Mouse (Mus musculus): ENCODE results near the gene Slc35g1.

Gene Slc35g1

DNA sequence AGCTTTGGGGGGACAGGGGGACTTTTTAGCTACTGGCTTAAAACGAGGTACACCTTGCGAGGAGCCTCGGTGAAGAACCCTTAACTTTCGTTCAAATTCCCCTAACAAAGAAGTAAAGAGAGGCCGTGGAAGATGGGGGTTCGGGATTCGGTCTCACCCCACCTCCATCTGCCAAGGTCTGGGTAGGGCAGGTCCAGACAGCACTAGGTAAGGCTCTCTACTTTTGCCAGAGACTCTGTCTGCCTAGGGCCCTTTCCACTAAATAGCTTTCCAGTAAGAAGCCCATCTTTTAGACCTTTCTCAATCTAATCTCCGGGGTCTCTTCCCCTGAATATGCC lies 822 bp downstream of the Slc35g1 start:
- no peak for DNase-seq

DNA sequence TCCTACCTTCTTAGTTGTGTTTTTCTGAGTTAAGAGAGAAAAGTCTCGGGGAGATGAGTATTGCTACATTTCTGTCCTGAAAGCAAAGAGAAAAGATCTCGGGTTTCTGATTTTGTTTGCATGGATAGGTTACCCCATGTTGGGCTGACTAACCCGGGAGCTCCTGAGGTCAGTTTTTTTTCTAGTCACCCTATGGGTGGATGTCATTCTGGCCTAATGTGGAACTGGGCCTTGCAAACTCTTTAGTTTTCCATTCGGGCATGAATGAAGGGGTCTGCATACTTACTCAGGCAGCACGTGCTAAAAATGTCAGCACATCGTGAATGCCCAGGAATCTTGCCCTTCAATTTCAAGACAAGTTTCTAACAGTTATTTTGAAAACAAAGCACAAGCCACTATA lies 1.2 kb downstream of the Slc35g1 start:
- no peak for DNase-seq

DNA sequence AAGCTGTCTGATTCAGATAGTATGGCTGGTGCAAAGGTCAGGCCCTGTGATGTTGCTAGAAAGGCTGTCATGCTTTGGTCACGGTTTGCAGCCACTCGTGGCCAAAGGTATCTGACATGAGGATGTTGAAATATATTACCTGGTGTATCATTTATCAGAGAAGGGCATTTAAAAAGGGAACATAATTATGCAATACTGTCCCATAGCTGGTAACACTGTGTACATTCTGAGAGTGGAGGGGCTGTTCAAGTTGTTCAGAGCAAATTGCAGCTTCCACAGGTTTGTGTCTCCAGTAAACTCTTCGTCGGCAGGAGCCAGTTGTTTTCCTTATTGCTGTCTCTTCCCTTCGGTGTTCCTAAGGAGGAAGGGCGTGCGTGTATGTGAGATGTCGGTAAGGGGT lies 3.2 kb downstream of the Slc35g1 start:
- no peak for DNase-seq

- no peak for DNase-seq
These were observed 5.1 kb downstream of the Slc35g1 start for GRCm38 (mm10) chr19:38400851-38401250.

- no peak for DNase-seq
These were observed 5.6 kb downstream of the Slc35g1 start for GRCm38 (mm10) chr19:38401416-38401815.

GRCm38 (mm10) chr19:38410357-38411056 lies 14.7 kb downstream of the Slc35g1 start:
- no peak for DNase-seq

DNA sequence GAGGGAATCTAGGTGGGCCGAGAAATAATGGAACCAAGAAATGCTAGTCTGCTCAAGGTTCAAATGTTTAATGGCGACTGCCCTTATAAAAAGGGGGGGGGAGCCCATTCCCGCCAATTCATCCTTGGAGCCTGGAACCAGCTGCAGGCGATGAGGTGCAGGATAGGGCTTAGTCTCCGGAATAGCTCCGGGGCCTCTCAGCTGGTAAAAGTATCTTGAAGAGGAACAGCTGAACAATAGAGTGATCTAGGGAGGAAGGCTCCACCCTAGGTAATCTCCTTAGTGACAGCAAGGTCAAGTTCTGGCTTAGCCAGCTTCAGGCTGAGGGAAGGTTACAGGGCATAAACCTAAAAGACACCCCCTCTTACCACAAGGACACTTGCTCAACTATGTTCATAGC lies 18.1 kb downstream of the Slc35g1 start:
- DNase-seq = no peak

DNA sequence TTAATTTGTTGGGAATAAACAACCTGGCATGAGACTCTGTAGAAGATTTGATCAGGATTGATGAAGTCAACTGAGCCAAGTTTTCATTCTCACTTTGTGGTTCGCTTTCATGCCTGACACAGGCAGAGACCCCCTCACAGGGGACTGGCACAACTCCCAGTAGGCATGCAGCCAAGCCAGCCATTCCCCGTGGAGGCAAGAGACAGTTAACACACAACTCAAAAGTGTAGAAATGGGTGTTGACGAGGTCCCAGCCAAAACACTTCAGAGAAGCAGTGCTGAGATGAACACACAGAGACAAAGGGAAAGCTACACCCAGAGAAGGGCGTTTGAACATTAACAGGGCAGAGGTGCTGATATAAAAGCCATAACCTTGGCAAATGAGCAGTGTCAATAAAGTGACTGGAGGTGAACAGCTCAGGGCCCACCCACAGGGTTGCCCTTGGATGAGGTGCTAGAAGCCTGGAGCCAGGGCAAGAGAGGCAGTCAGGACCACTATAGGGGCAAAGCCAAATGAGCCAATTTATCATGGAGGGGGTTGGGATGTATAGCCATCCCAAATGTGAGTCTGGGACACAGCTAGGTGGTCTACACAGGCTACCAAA lies 23.1 kb downstream of the Slc35g1 start:
- no peak for DNase-seq

DNA sequence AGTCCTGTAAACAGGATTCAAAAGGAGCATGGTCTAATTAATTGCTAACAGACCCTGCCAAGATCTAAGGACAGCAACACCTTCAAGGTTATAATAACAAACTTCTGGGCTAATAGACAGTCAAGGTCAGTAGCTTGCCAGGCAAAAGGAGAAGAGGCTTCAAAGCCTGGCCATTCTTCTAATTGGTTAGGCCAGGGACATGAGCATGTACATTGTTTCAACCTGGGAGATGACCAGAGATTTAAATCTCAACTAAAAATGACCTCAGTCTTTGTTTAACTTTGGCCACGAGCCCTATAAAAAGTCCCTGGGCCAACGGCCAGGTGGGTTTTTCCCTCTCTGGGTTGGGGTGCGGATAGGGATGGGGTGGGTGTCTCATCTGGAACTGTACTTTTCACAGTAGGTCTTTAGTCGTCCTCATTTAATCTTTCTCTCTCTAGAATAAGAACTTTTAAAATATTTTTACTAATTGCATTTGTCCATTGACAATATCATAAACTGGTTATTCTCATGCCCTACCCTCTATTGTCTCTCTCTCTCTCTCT lies 25.0 kb downstream of the Slc35g1 start:
- DNase-seq = peak; percentile 29

DNA sequence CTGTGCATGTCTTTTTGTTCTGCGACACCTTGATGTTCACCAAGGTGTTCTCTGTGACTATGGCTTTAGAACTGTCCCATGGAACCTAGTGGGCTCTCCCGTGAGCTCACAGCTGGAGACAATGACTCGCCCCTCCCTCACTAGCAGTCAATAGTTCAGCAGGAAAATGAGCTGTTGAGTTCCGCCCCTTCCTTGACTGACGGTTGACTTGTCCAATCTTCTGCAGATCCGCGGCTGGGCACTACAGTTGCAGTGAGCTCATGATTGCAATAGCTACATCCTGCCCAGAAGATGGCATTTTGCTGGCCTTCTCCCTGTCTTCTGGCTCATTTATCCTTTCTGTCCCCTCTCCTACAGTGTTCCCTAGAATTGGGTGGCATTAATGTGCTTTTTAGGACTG lies 25.7 kb downstream of the Slc35g1 start:
- DNase-seq = no peak

- peak; percentile 52 for DNase-seq
These were observed 27.1 kb downstream of the Slc35g1 start for GRCm38 (mm10) chr19:38422926-38423325.

GRCm38 (mm10) chr19:38423884-38424283 lies 28.1 kb downstream of the Slc35g1 start:
- peak; percentile 40 for DNase-seq

GRCm38 (mm10) chr19:38424581-38424980 lies 28.8 kb downstream of the Slc35g1 start:
- DNase-seq = no peak

GRCm38 (mm10) chr19:38429269-38429668 lies 33.5 kb downstream of the Slc35g1 start:
- DNase-seq = peak; percentile 60

DNA sequence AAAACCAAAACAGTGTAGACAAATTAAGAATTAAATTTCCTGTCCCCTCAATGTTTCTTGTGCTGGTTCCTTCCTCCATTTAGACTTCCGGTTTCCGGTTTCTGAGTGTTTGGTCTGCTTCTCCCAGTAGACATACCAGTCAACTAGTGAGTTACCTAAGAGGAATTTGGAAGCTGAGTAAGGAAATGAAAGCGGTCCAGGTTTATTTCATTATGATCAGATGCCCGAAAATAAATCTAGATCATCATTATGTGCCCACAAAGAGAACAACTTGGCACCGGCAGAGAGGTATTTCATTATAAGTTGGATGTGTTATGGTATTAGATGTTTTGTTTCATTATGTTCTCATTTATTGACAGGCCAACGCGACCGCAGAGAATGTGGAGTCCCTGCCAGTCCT lies 34.7 kb downstream of the Slc35g1 start:
- no peak for DNase-seq

DNA sequence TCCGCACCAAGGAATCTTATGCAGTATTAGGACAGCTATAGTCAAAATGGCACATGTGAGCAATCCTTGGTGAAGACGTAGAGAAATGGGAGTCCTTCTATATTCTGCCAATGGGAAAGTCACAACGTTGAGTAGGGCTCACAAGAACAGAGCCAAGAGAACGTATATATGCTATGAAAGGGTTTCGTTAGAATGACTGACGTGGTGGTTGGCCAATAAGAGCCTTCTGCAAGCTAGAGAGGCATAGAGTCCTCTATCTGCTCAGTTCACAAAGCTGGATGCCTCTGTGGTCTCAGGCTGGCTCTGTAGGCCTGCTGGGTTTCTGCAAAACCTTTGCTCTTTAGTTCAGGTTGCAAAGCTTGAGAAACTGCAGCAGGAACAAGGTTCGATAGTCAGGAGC lies 35.5 kb downstream of the Slc35g1 start:
- DNase-seq = no peak

GRCm38 (mm10) chr19:38432021-38432420 lies 36.2 kb downstream of the Slc35g1 start:
- no peak for DNase-seq

DNA sequence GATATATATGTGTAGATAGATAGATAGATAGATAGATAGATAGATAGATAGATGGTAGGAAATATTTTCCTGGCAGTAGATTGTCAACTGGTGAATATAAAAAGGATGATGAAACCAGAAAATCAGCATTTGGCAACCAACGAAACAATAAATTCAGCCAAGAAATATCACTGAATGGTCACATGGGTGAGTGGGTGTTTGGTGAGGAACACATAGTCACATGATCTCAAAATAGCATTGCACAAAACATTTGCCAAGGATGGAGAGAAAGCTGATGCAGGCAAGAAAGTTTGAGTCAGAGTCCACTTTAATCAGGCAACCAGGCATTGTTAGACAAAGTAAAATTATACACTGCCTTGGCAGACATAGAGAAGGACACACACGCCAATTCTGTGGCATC lies 37.6 kb downstream of the Slc35g1 start:
- DNase-seq = no peak

- DNase-seq = no peak
These were observed 39.4 kb downstream of the Slc35g1 start for GRCm38 (mm10) chr19:38435221-38435620.

DNA sequence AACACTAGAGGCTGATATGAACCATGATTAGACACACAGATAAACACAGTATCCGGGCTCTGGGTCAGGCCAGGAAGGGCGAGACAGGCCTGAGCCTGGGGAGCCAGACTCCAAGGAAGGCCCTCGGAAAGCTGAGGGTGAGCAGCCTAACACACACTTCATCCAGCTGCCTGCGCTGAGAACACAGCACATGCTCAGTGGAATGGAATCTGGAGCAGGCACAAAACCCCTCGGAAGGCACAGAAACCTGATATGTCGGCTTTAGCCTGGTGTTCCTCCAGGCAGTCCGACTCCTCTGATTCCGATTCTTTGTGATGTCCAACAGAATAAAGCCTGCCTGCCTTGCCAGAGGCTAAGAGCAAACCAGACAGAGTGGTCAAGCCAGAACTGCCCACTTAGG lies 46.1 kb downstream of the Slc35g1 start:
- no peak for DNase-seq

- no peak for DNase-seq
These were observed 50.0 kb downstream of the Slc35g1 start for GRCm38 (mm10) chr19:38445758-38446157.
